Mouse (Mus musculus): ENCODE measurements at regions not wholly inside any gene's neighbourhood (a gene's known extent, or its start where the extent isn't known, plus 50 kb on each side); places are given as distances from the start of the nearest gene placed in this dataset.

- no peak for DNase-seq (ENCODE audit: low read depth)
These were observed 203.1 kb upstream of the Gmds start for GRCm38 (mm10) chr13:32541611-32542010.

- no peak for DNase-seq (ENCODE audit: low read depth)
These were observed 197.7 kb upstream of the Gmds start for GRCm38 (mm10) chr13:32536241-32536640.

- no peak for DNase-seq (ENCODE audit: low read depth)
These were observed 197.1 kb upstream of the Gmds start for GRCm38 (mm10) chr13:32535602-32536001.

- no peak for DNase-seq (ENCODE audit: low read depth)
These were observed 192.5 kb upstream of the Gmds start for GRCm38 (mm10) chr13:32530926-32531512.

- DNase-seq (ENCODE audit: low read depth) = no peak
These were observed 180.2 kb upstream of the Gmds start for GRCm38 (mm10) chr13:32518611-32519344.

- no peak for DNase-seq (ENCODE audit: low read depth)
These were observed 179.0 kb upstream of the Gmds start for GRCm38 (mm10) chr13:32517514-32517913.

GRCm38 (mm10) chr13:32509231-32510023 is 170.9 kb upstream of the Gmds start:
- no peak for DNase-seq (ENCODE audit: low read depth)

GRCm38 (mm10) chr13:32508447-32508846 is 169.9 kb upstream of the Gmds start:
- DNase-seq (ENCODE audit: low read depth) = no peak

GRCm38 (mm10) chr13:32507825-32508224 is 169.3 kb upstream of the Gmds start:
- DNase-seq (ENCODE audit: low read depth) = no peak

GRCm38 (mm10) chr13:32498205-32498790 is 159.8 kb upstream of the Gmds start:
- DNase-seq (ENCODE audit: low read depth) = no peak

- DNase-seq (ENCODE audit: low read depth) = no peak
These were observed 157.7 kb upstream of the Gmds start for GRCm38 (mm10) chr13:32496263-32496662.

- DNase-seq (ENCODE audit: low read depth) = no peak
These were observed 156.5 kb upstream of the Gmds start for GRCm38 (mm10) chr13:32495063-32495462.

- no peak for DNase-seq (ENCODE audit: low read depth)
These were observed 155.3 kb upstream of the Gmds start for GRCm38 (mm10) chr13:32493806-32494205.

GRCm38 (mm10) chr13:32493309-32493708 is 154.8 kb upstream of the Gmds start:
- DNase-seq (ENCODE audit: low read depth) = peak; percentile 7

- no peak for DNase-seq (ENCODE audit: low read depth)
These were observed 154.0 kb upstream of the Gmds start for GRCm38 (mm10) chr13:32492566-32492965.

GRCm38 (mm10) chr13:32481444-32482058 is 143.0 kb upstream of the Gmds start:
- DNase-seq (ENCODE audit: low read depth) = no peak

- no peak for DNase-seq (ENCODE audit: low read depth)
These were observed 141.5 kb upstream of the Gmds start for GRCm38 (mm10) chr13:32480029-32480428.

GRCm38 (mm10) chr13:32479118-32479818 is 140.7 kb upstream of the Gmds start:
- no peak for DNase-seq (ENCODE audit: low read depth)

GRCm38 (mm10) chr13:32465787-32466186 is 127.2 kb upstream of the Gmds start:
- DNase-seq (ENCODE audit: low read depth) = no peak

GRCm38 (mm10) chr13:32465041-32465682 is 126.6 kb upstream of the Gmds start:
- no peak for DNase-seq (ENCODE audit: low read depth)
